Mouse (Mus musculus) heart, adult 11 months (tissue): ENCODE results near the gene Htt.
"Not testable (repeated sequence)": the region's sequence is repeated elsewhere in the genome, so short reads cannot be mapped to it uniquely, and the experiment has no call there.

Experiments
- DNase-seq: peaks from one replicate; pipeline ENCODE4 v3.0.0; 2022

Gene Htt

GRCm38 (mm10) chr5:34761509-34761908, at the start of gene Htt:
Gene Htt, plus strand, starts transcription at chr5:34761740.
- DNase-seq, result peak; percentile 100

- not testable (repeated sequence) for DNase-seq
These were observed 47.2 kb upstream of the Htt start for GRCm38 (mm10) chr5:34714371-34714770.

DNA sequence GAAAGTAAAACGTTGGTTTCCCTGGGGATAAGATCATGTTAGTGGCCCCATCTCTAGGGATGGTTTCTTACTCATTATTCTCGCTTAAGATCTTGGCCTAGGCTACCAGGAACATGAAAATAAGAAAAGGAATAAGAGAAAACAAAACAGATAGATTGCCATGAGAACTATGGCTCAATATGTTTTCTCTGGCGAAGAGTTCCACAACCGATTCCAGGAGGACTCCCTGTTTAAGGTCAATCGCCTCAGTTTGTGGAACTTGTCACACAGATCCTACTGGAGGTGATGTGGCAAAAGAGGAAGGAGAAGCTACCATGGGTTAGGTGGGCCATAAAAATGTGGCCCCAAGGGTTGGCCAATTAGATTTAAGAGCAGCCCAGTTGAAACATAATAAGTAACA, 46.7 kb upstream of the Htt start:
- no peak for DNase-seq

- DNase-seq, result no peak
These were observed 32.4 kb upstream of the Htt start for GRCm38 (mm10) chr5:34729141-34729540.

DNA sequence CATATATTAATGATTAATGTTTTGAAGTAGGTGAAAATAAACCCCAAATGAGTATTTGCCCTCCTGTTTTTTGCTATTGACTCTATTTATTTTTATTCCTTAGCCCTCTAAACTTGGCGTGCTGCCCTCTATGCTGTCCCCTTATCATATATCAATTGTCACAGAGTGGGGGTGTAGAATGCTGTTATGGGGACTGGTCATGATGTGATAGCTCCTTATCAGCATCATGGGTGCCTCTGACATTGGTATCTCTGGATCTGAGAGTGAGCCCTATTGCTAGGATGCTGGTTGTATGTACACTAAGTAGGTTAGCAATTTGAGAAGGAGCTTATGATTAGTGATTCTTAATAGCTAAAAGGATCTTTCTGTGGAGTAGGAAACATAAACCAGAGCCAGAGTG, 31.3 kb upstream of the Htt start:
- no peak for DNase-seq

DNA sequence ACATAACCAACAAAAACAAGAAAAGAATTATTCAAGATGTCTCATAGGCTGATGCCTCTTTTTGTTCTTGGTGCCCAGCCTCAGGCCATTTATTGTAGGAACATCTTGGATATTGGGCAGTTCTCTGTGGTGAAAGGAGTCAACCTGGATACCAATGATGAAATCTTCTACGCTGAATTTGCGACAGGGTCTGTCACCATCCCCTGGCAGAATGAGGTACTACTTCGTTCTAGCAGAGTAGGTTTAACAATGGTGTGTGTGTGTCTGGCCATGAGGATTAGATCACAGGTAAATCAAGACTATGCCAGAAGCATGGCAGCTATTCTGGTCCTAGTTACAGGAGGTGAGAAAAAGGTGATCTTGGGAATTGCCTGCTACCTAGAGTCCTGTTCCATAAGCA, 10.1 kb upstream of the Htt start:
- DNase-seq, result no peak

DNA sequence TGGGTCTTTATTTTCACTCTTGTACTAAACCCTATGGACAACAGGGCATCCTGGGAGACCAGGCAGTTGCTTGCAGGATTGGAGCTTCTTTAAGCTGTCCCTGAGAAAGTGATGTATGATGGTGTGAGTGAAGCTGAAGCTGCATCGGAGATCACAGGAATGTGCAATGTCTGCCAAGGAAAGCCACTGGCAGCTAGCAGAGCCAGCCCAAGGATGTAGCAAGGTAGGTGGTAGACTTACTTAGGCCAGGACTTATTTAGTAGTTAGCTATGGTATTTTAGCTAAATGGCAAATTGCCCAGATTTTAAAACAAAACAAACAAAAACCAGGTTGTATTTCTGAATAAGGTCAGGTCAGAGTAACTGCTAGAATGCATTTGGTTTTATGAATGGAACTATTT, 2.8 kb upstream of the Htt start:
- no peak for DNase-seq

- peak; percentile 89 for DNase-seq
These were observed 561 bp upstream of the Htt start for GRCm38 (mm10) chr5:34760850-34761508.

GRCm38 (mm10) chr5:34761934-34762611, 533 bp downstream of the Htt start:
- DNase-seq, result peak; percentile 92

DNA sequence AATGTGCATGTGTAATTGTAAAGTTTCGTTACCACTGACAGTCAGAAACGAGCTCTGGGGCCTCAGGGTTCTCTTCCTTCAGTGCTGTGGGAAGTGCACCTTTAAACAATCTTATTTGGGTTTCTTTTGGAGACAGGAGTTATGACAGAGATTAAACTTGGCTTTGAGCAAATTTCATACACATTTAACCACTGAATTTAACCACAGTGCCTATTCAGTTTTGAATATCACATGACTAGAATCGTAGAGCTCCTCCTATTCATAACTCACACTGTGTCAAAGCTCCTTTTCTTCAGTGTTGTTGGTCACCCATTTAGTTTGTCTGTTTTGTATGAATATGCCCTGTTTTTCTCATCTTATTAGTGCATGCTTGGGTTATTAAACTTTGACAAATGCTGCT, 10.3 kb downstream of the Htt start:
- no peak for DNase-seq

- no peak for DNase-seq
These were observed 11.2 kb downstream of the Htt start for GRCm38 (mm10) chr5:34772696-34773245.

DNA sequence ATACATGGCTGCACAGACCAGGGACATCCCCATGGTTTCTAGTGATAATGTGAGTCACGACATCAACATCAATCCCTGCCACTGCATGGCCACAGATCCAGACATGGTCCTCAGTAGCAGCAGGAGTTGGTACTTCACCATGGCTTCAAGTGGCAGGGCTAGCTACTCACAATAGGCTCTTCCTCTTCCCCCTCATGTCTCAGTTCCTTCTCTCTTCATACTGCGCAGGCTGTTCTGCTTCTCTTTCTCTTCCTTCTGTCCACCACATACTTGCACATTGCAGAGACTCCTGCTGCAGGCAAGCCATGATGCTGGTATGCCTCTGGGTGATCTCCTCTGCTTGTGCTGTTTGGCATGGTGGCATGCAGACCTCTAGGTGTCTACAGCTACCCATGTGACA, 11.9 kb downstream of the Htt start:
- no peak for DNase-seq

DNA sequence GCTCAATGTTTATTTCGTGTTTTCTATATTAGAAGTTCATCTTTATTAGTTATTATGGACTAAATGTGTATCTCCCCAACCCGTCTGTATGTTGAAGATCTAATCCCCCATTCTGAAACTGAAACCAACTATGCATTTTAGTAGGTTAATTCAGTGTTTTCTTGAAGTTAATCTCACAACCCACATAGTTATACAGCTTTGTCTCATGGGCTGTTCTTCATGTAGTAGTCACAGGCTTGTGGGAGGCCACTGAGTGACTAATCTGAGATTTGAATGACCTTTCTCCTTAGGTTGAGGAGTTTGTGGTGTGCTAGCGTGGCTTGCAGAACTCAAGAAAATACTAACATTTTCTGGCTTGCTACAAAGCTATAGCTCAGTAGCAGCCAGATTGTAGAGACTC, 23.5 kb downstream of the Htt start:
- DNase-seq, result no peak

- no peak for DNase-seq
These were observed 29.6 kb downstream of the Htt start for GRCm38 (mm10) chr5:34791141-34791540.

GRCm38 (mm10) chr5:34800292-34800953, 38.9 kb downstream of the Htt start:
- DNase-seq, result no peak

- DNase-seq, result no peak
These were observed 44.5 kb downstream of the Htt start for GRCm38 (mm10) chr5:34806038-34806437.

- DNase-seq, result peak; percentile 36
These were observed 61.0 kb downstream of the Htt start for GRCm38 (mm10) chr5:34822431-34823149.

- no peak for DNase-seq
These were observed 92.5 kb downstream of the Htt start for GRCm38 (mm10) chr5:34854079-34854478.

DNA sequence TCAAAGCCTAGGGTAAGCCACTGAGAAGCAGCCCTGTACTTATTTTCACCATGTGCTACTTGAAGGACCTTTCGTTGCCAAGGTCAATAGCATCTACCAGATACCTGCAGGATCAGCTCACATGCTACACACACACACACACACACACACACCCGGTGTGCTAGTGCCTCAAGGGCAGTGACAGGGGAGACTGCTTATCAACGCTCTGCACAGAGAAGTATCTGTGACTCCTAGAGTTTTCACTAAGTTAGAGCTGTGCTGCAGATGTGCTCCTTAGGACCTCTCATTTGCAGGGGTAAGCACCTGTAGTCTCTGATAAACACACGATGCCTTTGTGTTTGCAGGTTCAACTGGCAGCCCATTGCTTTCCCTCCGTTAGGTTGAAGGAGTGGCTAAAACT, 103.8 kb downstream of the Htt start:
- DNase-seq, result no peak

DNA sequence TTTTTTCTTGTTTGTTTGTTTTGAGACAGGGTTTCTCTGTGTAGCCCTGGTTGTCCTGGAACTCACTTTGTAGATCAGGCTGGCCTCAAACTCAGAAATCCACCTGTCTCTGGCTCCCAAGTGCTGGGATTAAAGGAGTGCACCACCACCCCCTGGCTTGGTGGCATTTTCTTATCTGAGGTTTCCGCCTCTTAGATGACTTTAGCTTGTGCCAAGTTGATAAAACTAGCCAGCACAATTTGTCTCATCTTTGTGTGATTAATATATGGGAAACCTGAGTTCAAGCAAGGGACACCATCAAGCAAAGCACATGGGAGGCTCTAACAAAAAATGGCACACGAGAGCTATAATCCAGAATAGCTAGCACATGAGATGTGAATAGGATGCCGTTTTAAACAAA, 118.8 kb downstream of the Htt start:
- not testable (repeated sequence) for DNase-seq

DNA sequence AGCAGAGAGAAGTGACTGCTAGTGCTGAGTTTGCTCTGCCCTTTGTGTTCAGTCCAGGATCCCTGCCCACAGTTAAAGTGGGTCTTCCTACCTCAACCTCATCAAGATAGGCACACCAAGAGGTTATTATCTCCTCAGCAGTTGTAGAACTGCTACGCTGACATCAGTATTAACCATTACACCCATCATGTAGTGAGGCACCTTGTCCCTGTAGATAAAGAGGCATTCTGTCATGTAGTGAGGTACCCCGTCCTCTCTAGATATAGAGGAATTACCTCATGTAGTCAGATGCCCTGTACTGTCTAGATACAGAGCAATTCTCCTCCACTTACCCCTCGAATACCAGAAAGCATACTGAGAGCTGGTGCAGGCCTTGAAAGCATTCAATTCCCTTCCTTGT, 119.5 kb downstream of the Htt start:
- DNase-seq, result peak; percentile 42

DNA sequence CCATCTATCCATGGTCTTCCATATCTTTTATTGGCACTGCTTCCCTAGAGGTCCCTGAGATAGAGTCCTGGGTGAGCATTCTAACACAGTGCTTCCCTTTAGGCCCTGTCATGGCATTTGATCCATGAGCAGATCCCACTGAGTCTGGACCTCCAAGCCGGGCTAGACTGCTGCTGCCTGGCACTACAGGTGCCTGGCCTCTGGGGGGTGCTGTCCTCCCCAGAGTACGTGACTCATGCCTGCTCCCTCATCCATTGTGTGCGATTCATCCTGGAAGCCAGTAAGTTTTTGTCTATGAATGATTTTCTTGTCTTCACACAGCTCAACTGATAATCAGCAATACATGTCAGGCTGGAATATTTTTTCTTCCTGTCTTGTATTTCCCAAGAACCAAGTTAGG, 123.7 kb downstream of the Htt start:
- peak; percentile 34 for DNase-seq

DNA sequence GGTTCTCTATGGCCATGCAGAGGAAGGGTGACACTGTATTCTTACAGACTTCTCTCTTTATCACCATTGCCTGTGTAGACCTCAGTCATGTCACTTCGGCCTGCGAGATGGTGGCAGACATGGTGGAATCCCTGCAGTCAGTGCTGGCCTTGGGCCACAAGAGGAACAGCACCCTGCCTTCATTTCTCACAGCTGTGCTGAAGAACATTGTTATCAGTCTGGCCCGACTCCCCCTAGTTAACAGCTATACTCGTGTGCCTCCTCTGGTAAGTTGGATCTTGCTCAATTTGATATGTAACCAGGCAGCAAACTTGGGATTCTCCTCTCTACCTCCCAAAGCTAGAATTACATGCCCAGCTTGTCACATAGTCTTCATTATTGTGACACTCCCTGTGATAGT, 127.7 kb downstream of the Htt start:
- DNase-seq, result no peak
